Mouse (Mus musculus): ENCODE data around the gene Naa38.

Gene Naa38

DNA sequence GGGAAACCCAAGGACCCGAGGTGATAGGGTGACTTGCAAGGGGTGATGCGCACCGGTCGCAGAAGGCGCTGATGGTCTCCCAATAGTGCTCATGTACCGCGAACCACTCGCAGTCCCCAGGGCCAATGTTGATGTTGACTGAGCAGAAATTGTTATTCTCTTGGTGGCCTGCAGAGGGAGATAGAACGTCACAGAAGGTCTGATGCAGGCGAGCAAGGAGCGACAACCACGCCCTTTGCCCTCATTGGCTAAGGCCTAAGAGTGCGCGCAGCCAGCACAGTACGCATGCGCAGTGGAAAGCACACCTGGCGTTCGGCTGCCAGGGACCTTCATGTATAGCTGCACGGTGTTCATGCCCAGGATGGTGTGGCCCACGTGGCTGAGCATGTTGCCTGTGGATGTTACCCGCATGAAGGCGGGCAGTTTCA is 5.9 kb downstream of the Naa38 start:
- peak; percentile 76 for DNase-seq (ENCODE audit: low spot score)

GRCm38 (mm10) chr11:69401987-69402386 is 6.7 kb downstream of the Naa38 start:
- DNase-seq (ENCODE audit: low spot score) = no peak

DNA sequence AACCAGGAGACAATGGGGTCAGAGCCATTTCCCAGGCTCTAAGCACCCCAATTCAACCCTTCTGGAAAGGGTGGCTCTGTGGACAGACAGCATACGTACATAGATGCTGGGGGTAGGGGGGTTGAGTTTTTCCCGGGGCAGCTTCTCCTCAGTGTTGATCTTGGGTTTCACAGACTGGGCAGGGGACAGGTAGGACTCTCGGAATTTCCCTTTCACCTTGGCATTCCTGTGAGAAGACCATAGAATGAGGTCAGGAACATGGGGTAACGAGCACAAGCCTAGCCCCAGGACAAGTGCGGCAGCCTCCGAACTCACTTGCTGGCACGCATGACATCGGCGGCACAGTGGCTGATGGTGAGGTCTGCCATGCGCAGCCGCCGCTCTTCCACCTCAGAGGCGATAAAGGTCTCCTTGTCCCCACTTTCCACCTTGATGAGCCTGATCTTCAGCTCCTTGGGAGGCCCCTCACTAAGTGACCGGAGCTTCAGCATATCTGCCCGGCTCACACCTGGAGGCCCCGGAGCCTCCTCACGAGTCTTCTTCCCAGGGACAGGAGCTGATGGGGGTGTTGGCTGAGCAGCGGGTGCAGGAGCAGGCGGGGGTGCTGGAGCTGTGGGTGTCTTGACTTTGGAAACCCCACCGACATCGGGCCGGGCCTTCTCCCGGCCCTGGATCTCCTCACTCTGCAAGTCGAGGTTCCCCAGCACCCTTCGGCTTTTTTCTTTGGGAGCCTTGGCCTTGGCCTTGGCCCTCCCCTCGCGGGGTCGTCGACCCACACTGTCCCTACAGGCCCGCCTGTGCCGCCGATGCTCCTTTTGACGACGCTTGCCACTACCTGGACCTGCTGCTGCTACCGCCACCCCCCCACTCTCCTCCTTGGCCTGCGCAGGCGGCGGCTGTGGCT is 8.7 kb downstream of the Naa38 start:
- DNase-seq (ENCODE audit: low spot score) = no peak

GRCm38 (mm10) chr11:69404595-69405396 is 9.5 kb downstream of the Naa38 start:
- no peak for DNase-seq (ENCODE audit: low spot score)

DNA sequence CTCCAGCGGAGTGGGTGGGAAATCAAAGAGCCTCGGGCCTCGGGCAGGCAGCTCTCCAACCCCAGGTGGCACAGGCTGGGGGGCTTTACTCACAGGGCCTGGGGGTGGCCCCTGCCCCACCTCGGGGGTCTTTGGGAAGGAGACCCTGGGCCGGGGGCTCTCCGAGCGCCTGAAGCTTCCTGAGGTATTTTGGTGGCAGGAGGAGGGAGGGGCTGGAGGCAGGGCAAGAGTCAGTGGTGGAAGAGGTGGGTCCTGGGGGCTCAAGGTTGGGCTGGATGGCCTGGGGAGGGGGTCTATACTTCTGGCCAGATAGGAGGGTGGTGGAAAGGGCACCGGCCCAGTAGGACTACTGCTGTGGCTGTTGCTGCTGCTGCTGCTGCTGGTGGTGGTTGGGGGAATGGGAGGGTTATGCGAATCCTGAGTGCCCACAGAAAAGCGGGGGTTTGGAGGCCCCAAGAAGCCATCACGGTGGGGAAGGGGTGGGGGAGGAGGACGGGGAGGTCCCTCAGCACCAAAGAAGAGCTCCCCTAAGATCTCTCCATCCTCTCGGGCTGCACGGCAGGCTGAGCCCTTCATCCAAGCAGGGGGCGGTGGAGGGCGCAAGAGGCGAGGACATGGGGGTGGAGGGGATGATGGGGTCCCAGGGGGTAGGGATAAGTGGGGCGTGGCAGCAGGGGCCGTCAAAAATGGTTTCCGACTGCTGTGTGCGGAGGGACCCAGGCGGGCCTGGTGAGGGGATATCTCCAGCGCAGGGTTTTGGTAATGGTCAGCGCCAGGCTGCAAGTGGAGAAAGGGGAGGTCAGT is 10.3 kb downstream of the Naa38 start:
- no peak for DNase-seq (ENCODE audit: low spot score)

DNA sequence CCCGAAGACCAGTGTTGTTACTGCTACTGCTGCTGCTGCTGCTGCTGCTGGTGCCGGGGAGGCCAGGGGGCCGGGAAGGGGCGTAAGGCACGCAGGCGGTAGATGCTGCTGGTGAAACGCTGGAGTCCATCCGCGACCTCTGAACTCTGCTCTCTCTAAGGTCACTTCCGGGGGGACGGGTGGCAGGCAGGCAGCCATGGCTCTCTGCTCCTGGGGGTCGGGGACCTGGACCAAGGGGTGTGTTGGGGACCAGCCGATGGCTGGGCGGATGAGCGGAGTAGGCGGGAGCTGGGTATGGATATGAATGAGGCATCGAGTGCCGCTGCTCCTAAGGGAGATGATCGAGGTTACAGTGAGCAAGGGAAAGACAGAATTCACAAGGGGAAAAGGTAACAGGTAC is 11.0 kb downstream of the Naa38 start:
- no peak for DNase-seq (ENCODE audit: low spot score)

DNA sequence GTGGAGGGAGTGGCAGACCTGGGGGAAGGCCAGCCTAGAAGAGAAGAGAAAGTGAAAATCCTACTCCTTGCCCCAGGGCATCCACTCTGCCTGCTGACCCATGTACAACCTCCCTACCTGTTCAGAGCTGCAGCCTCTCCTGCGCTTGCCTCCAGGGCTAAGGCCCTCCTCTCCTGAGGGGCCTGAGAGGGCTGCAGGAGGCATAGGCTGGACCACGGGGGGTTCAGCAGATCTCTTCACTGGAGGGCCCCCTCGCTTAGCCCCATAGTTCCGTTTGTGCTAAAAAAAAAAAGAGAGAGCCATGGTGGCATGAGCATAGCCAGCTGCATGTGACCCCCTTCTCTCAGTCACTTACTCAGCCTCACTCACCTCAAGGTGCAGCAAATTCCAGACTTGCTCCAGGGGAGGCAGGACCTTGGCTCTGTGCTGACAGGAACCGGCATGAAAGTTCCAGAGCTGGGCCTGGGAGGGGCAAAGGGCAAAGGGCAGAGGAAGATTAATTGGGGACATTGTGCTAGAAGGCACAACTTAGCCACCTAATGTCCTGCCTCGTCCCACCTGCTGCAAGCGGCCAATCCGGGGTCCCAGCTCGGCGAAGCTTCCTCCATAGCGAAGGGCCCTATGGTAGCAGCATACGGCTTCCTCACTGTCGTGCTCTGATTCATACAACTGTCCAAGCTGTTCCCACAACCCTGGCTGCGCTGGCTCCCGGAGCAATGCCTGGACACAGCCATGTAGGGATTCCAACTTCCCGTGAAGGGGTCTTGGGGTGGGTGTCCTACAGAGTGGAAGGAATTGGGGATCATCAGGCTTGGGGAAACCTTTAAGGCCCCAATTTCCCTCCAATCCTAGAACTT is 11.8 kb downstream of the Naa38 start:
- DNase-seq (ENCODE audit: low spot score) = no peak

- DNase-seq (ENCODE audit: low spot score) = no peak
Measured at GRCm38 (mm10) chr11:69407724-69408004, 12.4 kb downstream of the Naa38 start.

- DNase-seq (ENCODE audit: low spot score) = peak; percentile 76
Measured at GRCm38 (mm10) chr11:69408541-69409377, 13.5 kb downstream of the Naa38 start.

DNA sequence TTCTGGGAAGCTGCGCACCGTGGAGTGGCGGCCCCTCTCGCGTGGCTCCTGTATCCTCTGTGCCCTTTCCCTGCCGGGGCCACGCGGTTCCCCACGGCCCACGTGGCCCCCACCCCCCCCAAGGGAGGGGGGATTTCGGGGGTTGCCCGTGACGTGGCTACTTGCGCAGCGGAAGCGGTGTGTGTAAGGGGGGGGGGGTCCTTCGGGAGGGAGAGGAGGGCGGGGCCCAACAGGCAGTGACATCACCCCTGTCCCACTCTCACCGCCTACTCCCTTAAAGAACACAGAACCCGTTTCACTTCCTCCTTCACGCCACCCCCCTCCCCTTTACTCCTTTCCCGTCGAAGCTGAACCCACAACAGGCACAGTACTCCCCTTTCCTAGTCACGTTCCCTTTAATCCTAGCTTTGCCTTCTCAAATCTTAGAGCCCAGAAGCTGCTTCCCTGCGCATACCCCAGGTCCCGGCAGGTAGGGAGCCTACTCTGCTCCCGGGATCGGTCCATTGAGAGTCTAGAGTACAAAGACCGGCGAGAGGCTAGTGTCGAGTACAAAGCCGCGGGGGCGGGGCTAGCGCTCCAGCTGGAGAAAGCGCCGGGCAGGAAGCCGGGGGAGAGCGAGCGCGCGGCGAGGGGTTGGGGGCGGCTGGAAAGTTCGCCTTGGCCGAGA is 14.2 kb downstream of the Naa38 start:
- DNase-seq (ENCODE audit: low spot score) = peak; percentile 76

DNA sequence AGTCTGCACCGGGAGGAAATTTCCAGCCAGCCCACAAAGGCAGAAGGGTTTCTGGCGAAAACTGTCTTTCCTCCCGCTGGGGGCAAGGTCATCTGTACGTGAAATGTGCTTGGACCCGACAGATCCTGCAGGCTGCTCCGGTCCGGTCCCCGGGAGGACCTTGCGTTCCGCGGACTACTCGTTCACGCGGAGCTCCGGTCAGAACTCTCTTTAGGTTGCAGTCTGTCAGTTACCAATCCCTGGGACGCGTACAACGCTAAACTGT is 14.7 kb downstream of the Naa38 start:
- no peak for DNase-seq (ENCODE audit: low spot score)

DNA sequence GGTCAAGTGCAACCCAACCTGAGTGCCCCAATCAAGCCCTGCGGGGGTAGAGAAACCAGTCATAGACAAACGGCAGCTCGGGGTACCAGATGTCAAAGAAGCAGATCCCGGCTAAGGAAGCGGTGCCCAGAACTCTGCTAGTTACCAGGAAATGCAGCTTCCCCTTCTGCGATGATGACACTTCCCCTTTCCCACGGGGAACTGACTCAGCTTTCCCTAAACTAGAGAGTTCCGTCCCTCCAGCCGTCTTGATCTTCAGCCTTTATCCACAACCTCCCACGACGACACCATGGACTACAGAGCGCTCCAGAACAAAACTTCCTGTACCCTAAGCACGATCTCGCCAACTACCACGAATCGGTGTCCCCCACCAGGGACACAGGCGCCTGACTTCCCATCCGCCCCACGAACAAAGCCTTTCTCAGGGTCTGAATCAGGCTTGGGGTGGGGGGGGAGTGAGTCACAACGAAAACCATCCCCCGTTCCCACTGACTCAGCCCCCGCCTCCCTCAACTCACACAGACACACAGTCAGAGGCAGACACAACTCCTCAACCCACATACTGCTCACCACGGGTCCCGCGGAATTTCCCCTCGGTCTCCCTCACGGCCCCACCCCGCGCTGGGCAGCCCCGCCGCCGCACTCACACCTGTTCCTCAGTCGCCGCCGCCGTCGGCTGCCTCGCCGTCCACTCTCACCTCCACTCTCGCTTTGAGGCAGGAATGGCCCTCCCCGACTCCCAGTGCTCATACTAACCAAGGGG is 15.2 kb downstream of the Naa38 start:
- DNase-seq (ENCODE audit: low spot score) = no peak

DNA sequence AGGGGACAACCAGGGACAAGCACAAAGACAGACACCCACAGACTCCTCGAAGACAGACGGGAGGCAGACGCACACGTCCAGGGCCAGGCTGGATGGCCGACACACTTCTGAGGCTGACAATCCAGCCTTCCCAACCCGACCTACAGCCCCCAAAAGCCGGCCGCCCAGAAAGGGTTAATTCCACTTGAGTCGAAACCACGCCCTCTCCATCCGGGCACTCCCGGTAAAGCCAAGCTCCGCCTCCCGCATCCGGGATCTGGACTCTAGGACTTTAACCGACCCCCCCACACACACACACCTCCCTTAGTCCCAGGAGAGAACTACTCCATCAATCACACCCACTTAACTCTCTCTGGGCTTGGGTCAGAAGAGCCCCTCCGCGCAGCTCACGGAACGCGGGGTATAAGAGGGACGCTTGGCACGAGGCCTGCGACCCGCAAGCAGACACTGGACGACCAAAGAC is 15.8 kb downstream of the Naa38 start:
- peak; percentile 81 for DNase-seq (ENCODE audit: low spot score)

DNA sequence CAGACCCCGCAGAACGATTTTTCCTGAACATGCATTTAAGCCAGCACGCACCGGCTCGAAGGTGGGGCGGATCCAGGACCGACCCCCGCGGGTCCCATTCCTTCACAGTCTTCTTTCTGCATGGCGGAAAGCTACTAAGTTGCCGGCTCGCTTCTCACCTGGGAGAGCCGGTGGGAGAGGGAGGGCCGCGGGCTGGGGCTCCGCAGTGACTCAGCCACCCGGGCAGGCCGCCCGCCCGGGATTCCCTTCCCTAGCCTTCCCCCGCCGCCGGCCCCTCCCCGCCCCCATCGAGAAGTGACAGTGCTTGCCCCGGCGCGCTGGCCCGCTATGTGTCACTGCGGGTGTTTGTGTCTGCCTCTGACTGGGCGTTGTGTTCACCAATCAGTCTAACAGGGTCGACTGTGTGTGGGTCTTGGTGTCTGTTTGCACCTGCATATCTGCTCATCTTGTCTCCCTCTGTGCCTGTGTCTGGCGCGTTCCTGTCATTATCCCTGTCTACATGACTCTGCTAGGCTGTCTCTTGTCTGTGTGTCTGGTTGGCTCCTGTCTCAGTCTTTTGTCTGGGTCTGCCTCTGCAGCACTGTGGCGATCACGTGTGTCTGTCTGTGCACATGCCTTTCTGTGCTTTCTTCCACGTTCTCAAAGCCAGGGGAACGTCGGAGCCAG is 16.4 kb downstream of the Naa38 start:
- no peak for DNase-seq (ENCODE audit: low spot score)

DNA sequence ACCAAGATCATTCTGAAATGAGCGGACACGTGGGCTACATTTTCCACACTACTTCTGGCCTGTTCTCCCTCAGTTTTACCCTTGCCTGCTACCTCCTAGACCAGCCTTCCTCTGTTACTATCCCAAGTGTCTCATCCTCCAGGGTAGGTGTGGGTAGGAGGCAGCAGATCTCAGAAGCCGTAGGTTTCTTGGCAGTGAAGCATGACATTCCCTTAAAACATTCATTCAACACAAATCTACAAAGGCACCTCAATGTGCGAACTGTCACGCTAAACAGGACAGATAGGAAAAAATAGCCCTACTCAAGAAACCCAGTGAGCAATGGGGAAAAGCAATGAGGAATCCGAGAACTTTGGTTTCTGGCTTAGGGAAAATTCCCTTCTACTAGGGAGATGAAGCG is 17.3 kb downstream of the Naa38 start:
- DNase-seq (ENCODE audit: low spot score) = no peak

DNA sequence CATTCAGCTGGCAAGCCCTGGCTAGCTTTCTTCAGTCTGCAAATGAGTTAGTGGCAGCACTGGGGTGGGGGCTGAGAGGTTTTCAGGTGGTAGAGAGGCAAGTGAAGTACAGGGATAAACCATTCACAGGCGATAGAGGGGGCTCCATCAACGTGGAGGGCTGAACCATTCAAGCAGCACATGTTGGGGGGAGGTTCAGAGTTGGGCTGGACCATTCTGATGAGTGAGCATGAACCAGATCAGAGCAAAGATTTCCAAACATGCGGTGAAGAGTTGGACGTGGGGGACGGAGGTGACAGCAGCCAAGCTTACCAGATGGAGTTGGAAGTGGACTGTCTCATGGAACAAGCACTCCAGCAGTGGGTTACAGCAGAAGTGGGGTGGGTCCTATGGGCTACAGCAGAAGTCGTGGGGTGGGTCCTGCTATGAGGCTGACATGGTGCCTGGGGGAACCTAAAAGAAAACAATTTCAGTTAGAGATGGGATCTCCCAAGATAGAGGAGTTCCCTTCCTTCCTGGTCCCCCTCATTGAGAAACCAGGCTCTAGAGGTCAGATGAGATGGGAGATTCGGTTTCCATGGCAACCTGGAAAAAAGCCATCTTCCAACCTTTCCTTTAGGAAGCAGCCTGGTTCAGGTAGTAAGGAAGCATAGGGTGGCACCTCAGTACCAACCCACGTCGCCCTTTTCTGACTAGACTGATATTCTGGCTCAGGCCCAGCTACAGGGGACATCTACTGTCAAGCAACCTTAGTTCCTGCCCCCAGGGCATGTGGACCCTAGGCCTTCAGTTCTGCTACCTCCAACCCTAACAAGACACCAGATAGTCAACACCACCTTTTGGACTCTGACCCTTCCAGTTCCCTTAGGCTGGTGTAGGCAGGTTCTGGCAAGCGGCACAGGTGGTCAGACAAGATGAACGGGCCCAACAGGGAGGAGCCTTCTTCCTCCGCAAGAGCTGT is 18.2 kb downstream of the Naa38 start, which contains the start of gene Kdm6b:
Gene Kdm6b, minus strand, starts transcription at position 455 of the 961 bp plus-strand sequence.
- DNase-seq (ENCODE audit: low spot score) = no peak
